Mouse (Mus musculus) mouse trophoblast stem cell (cell line): ENCODE measurements around the gene Trim6.
"Not testable (repeated sequence)": the region's sequence is repeated elsewhere in the genome, so short reads cannot be mapped to it uniquely, and the experiment has no call there.

Source experiments
- in situ Hi-C, 2 experiments: fragments of 300-500 bp; cut with MseI, MboI; formaldehyde crosslinking; loops; 2 replicates in 1 of 2; 3 replicates in 1 of 2; pipeline ENCODE4 v1.15.1; 2025

Gene Trim6

GRCm38 (mm10) chr7:104218701-104219569 lies at the start of gene Trim6:
TSS of gene Trim6 (plus strand) at chr7:104218793.
- in situ Hi-C loops = no loop called here

- in situ Hi-C loops = no loop called here
These were observed 48.9 kb upstream of the Trim6 start for GRCm38 (mm10) chr7:104169634-104170204.

GRCm38 (mm10) chr7:104175085-104175484 lies 43.5 kb upstream of the Trim6 start:
- in situ Hi-C loops = no loop called here

- in situ Hi-C loops = no loop called here
These were observed 40.1 kb upstream of the Trim6 start for GRCm38 (mm10) chr7:104178422-104179054.

- in situ Hi-C loops = no loop called here
These were observed 39.5 kb upstream of the Trim6 start for GRCm38 (mm10) chr7:104179074-104179473.

- in situ Hi-C loops = no loop called here
These were observed 35.3 kb upstream of the Trim6 start, which contains the start of gene Olfr648 for GRCm38 (mm10) chr7:104183292-104183691. TSS of gene Olfr648 (minus strand) at chr7:104183392.

- in situ Hi-C loops = no loop called here
These were observed 27.3 kb upstream of the Trim6 start for GRCm38 (mm10) chr7:104191275-104191674.

GRCm38 (mm10) chr7:104195885-104196284 lies 22.7 kb upstream of the Trim6 start, which contains the start of gene Olfr649:
TSS of gene Olfr649 (minus strand) at chr7:104195985.
- in situ Hi-C loops = no loop called here

GRCm38 (mm10) chr7:104199822-104200221 lies 18.8 kb upstream of the Trim6 start:
- in situ Hi-C loops = no loop called here

GRCm38 (mm10) chr7:104206197-104206596 lies 12.4 kb upstream of the Trim6 start:
- in situ Hi-C loops = no loop called here

GRCm38 (mm10) chr7:104216011-104216535 lies 2.5 kb upstream of the Trim6 start:
- in situ Hi-C loops = no loop called here

GRCm38 (mm10) chr7:104217881-104218280 lies 712 bp upstream of the Trim6 start:
- in situ Hi-C loops = no loop called here

- in situ Hi-C loops = no loop called here
These were observed 12.6 kb downstream of the Trim6 start for GRCm38 (mm10) chr7:104231203-104231602.

GRCm38 (mm10) chr7:104240857-104241256 lies 22.3 kb downstream of the Trim6 start:
- in situ Hi-C loops = no loop called here

GRCm38 (mm10) chr7:104243616-104244015 lies 25.0 kb downstream of the Trim6 start:
- in situ Hi-C loops = no loop called here

GRCm38 (mm10) chr7:104244287-104245181 lies 25.9 kb downstream of the Trim6 start, which contains the start of gene Trim34a:
TSS of gene Trim34a (plus strand) at chr7:104244457.
- in situ Hi-C loops = no loop called here

GRCm38 (mm10) chr7:104260380-104260779 lies 41.8 kb downstream of the Trim6 start:
- in situ Hi-C loops = not testable (repeated sequence)

GRCm38 (mm10) chr7:104265335-104265734 lies 46.7 kb downstream of the Trim6 start:
- in situ Hi-C loops = not testable (repeated sequence)

GRCm38 (mm10) chr7:104279361-104279760 lies 60.8 kb downstream of the Trim6 start:
- in situ Hi-C loops = not testable (repeated sequence)
